Mouse (Mus musculus) G1E-ER4 (cell line): Measurements from ENCODE around the gene Afp. TPM values are rescaled to one million over a fixed set of nuclear protein-coding genes. Genes with fewer than 3 reads are reported as not detected.

Experiments
- GATA1 ChIP-seq: IDR thresholded peaks from one replicate; pipeline ENCODE4 v1.8.0; 2012; ENCODE audit warnings: low read length, inconsistent platforms
- polyA plus RNA-seq: library from polyadenylated mRNA; stranded (reverse); fragments of >175 nt; gene quantifications from 2 replicates; pipeline ENCODE4 v1.2.3, GENCODE M21; 2012

Afp gene
- polyA plus RNA-seq, 1 experiment, result 0.27 TPM

DNA sequence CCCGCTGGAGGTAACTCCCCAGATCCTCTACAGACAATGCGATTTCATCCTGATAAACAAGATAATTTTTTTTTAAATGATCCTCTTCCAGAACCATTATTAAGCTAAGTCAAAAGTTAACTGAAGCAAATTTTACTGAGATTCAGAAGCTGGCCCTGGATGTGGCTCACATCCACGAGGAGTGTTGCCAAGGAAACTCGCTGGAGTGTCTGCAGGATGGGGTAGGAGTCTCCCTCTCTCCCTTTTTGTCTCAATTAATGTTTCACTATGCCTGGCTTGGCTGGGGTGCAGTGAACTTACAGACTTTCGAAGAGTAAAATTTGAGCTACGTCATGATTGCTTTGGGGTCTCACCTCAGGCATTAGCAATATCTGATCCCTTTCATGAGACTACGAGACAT lies 9.0 kb downstream of the Afp start:
- no peak for TF ChIP-seq GATA1

DNA sequence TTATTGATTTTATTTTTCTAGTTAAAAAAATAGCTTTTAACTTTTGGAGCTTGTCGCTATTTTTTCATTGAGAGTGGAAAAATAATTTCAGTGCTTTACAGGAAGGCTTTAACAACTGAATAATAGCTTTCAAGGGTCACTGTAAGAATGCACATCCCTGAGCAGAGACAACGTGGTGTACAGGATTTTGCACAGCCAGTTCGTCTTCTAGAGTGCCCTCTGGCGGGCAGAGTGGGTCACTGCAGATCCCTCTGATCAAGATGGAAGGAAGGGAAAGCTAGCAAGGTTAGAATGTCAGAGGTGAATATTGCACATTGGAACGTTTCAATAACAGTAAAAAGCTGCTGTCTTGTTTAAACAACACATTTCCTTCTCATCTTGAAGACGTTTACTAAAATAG lies 10.2 kb downstream of the Afp start:
- TF ChIP-seq GATA1, result no peak

DNA sequence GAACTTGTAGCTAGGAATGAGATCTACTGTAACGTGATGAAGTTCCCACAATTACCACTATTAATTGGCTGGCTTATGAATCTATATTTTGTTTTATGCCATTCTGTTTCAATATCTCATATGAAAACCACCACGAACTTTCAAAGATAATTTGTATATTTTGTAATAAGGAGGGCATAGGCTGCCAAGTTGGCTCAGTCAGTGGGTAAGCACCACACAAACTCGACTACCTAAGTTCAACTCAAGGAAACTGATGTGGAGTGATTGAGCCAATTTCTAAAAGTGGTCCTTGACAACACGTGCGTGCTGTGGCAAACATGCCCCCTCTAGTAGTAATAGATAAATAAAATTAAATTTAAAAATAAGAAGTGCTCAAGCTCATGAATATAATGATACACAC lies 11.2 kb downstream of the Afp start:
- no peak for TF ChIP-seq GATA1

DNA sequence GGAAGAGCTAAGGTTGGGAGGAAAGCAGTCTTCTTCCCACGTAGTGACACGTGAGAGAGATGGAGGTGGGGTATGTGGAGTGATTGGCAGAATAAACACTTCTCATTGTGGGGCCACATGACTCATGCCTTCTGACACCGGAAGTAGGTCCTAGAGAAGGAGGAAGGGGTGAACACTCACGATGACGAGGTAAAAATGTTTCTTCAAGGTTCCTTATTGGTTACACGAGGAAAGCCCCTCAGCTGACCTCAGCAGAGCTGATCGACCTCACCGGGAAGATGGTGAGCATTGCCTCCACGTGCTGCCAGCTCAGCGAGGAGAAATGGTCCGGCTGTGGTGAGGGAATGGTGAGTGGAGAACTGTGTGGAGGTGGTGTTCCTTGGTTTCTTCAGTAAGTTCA lies 14.2 kb downstream of the Afp start:
- no peak for TF ChIP-seq GATA1

DNA sequence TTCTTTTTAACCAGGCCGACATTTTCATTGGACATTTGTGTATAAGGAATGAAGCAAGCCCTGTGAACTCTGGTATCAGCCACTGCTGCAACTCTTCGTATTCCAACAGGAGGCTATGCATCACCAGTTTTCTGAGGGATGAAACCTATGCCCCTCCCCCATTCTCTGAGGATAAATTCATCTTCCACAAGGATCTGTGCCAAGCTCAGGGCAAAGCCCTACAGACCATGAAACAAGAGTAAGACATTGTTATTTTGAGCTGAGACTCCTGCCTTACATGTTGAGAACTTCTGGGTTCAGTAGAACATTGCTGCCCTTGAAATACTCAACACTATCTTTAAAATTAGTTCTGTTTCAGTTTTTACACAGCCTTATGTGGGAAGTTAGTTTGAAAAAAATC lies 16.0 kb downstream of the Afp start:
- no peak for TF ChIP-seq GATA1

DNA sequence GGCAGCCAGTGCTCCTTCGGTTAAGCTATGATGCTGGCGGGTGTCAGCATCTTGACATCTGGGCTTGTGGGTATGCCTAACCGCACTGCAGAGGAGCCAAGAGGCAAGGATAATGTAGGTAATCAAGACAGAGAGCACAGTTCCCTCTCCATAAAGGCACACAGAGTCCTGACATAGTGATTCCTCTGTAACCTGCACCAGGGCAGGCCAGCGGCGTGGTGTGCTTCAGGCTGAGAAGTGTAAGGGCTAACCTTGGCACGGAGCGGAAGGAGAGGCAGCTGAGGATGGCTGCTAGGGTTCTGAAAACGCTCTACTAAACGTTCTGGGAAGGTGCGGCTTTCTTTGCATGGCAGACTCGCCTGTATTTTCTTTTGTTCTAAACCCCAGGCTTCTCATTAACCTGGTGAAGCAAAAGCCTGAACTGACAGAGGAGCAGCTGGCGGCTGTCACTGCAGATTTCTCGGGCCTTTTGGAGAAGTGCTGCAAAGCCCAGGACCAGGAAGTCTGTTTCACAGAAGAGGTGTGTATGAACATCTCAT lies 16.9 kb downstream of the Afp start:
- no peak for TF ChIP-seq GATA1

DNA sequence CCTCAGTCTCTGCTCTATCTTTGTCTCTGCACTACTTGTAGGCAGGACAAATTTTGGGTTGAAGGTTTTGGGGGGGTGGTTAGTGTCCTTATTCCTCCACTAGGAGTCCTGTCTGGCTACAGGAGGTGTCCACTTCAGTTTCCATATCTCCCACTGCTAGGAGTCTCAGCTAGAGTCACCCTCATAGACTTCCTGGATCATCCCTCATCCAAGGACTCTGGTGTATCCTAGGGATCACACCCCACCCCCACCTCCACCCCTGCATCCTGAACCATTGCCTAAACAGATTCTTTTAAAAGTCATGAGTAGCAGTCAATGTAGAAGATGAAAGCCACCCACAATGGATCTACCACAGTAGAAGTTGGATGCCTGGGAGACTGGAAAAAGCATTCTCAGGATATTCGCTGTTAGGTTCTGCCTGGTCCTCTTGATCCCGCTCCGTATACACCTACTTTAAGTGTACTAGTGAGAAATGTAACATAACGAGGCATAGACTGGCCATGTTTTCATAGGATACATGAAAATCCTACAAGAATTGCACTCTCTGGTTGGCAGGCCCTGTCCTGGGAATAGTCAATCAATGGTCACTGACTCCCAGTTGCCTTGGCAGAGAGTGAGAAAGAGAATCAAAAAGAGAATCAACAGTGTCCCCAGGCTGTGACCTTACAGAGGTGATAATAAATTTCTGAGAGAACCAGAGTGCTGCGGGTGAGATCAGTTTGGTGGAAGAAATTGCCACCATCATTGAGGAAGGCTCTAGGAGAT lies 19.5 kb downstream of the Afp start:
- TF ChIP-seq GATA1, result no peak

DNA sequence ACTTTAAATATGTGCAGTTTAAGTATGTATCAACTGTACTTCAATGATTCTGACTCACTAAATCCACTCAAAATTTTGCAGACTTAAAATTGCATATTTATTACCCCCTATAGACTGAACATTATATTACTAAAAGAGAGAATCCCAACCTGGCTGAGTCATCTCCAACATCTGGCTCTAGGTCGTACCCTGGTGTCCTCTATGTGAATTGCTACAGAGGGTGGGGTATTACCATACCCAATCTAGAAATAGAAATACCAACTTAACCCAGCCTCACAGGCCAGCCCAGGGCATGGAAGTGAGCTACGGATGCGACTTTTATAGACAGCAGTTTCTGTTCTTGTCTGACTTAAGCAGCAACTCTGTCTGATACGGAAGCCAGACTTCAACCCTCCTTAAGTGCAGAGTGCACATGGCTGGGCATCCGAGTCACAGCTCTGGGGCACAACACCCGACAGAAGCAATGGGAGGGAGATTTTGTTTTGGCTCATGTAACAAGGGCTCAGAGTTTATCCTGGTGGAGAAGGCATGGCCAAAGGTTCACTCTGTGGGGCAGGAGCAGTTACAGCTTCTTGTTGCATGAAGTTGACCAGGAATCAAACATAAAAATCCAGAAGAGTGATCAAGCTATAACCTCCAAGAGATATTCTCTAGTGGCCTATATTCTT lies 21.9 kb downstream of the Afp start:
- TF ChIP-seq GATA1, result no peak

DNA sequence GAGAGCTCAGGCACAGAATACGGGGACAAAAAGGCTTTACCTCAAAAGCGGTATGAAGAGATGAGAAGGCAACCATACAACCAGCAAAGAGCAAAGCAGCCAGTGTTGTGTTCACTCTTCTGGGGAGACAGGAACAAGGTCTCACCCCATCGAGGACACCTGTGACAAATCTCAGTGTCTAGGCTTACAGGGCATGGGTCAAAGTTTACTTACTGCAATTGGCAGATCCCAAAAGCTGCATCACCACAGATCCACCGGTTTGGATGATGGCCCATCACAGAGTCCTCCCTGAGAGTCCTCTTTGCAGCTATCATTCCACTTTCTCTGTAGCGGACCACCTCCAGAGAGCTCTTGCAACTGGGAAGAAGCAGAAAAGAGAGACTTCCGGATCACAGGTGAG lies 25.0 kb downstream of the Afp start:
- TF ChIP-seq GATA1, result no peak

DNA sequence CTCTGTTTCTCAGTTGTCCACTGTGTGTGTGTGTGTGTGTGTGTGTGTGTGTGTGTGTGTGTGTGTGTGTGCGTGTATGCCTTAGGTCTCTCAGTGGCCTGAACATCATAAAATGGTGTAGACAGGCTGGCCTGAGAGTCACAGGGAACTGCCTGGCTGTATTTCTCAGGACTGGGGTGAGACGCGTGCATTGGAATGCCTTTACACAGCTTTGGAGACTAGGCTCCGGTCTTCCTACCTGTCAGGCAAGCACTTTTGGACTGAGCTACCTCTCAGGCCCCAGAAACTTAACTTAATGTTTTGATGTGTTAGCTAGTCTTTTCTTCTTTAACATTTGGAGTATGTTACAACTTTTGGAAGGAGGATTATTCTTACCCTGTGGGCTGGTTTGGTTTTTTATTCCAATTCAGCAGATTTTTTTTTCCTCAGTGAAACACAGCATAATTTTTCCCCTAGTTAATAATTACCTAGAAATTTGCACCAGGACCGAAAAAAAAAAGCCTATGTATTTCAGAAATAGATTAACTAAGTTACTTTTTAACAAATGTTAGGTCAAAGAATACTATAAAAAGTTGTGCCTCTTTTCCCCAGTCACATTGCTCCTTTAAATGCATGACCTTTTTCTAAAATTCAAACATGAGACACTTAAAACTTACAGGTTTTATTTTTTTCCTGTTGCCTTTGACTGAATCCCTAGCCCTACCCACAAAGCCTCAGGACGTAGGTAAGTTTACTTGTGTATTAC lies 28.0 kb downstream of the Afp start, which contains the start of gene Afm:
Gene Afm (plus strand): TSS at position 577 of the 745 bp plus-strand sequence.
- no peak for TF ChIP-seq GATA1

DNA sequence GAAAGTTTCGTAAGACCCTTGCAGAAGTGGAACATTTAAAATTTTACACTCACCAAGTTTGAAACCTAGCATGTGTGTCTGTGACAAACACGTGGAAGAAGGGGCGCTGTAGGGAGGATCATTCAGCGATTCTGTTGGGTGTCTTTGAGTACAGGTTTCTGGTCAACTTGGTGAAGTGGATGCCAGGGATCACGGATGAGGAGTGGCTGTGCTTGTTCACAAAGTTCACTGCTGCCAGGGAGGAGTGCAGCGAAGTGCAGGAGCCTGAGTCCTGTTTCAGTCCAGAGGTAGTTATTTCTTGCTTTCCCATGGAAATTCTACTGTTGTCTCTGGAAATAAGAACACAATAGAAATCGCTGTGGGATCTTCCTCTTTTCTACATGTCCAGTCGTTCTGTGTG lies 60.7 kb downstream of the Afp start:
- no peak for TF ChIP-seq GATA1

DNA sequence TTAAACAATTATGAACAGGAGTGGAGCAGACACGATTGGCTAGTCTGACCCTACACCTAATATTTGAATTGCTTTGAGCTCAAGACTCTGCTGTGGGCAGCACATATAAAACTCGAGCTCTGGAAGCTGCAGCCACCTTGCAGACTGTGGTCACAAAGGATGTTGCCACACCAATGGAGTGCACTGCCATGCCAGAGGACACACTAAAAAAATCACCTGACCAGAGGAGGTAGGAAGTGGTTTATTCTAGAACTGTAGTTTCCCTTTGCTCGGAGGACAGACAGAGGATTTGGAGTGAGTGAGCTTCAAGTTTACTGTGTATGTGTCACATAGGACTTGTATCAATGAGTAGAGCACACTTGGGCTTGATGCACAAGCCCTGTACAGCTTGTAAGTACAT lies 65.5 kb downstream of the Afp start:
- no peak for TF ChIP-seq GATA1

Other genes with a start within 250 kb of the Afp start
- 23.7 and 26.0 TPM in 2 replicates for gene Ankrd17, start 124.2 kb upstream of the Afp start, polyA plus RNA-seq
- gene Gm9958, start 123.5 kb upstream of the Afp start, polyA plus RNA-seq, result 0.13 TPM in 2 replicates
- gene Alb, start 29.8 kb upstream of the Afp start, polyA plus RNA-seq, result not detected in 2 replicates
- gene Afm, start 28.2 kb downstream of the Afp start, polyA plus RNA-seq, result not detected in 2 replicates
- gene 5830473C10Rik, start 70.4 kb downstream of the Afp start, polyA plus RNA-seq, result 0.05 TPM in 1 of 2 replicates, not detected in the other
- not detected in 2 replicates for gene Rassf6, start 149.9 kb downstream of the Afp start, polyA plus RNA-seq